Mouse (Mus musculus) megakaryocyte progenitor cell, adult 5-6 weeks (primary cell): ENCODE data around the gene Mif4gd. TPM values are rescaled to one million over a fixed set of nuclear protein-coding genes. Genes with fewer than 3 reads are reported as not detected.
A peak's percentile ranks its signal among the peaks of the same experiment; 100 is the strongest.
"Not testable (repeated sequence)": the region's sequence is repeated elsewhere in the genome, so short reads cannot be mapped to it uniquely, and the experiment has no call there.

ENCODE experiments used
- ATAC-seq: replicated peaks from 2 replicates; pipeline ENCODE4 v1.8.0; 2016; ENCODE audit warnings: mild to moderate bottlenecking, moderate TSS enrichment, inconsistent platforms; ENCODE audit not compliant: poor library complexity
- total RNA-seq, 2 experiments: library from RNA; stranded (forward) in 1 of 2; stranded (reverse) in 1 of 2; fragments of 157-497, 149-512 nt in 1 of 2; fragments of 200-1000 nt in 1 of 2; gene quantifications; 2 replicates each; pipeline versions ENCODE4 v1.2.3 to v1.2.4; 2015 to 2017

The Mif4gd gene
- total RNA-seq (2015) (20.4 and 27.4 TPM in 2 replicates), total RNA-seq (2017) (17.7 and 23.0 TPM in 2 replicates)

- ATAC-seq, result peak; percentile 87
These were observed at the start of gene Mif4gd for GRCm38 (mm10) chr11:115612410-115613137. Gene Mif4gd (minus strand): TSS chr11:115612969.

GRCm38 (mm10) chr11:115660376-115660775, 47.6 kb upstream of the Mif4gd start:
- no peak for ATAC-seq

GRCm38 (mm10) chr11:115658521-115658920, 45.8 kb upstream of the Mif4gd start:
- ATAC-seq, result peak; percentile 36

- no peak for ATAC-seq
These were observed 41.4 kb upstream of the Mif4gd start for GRCm38 (mm10) chr11:115654128-115654527.

DNA sequence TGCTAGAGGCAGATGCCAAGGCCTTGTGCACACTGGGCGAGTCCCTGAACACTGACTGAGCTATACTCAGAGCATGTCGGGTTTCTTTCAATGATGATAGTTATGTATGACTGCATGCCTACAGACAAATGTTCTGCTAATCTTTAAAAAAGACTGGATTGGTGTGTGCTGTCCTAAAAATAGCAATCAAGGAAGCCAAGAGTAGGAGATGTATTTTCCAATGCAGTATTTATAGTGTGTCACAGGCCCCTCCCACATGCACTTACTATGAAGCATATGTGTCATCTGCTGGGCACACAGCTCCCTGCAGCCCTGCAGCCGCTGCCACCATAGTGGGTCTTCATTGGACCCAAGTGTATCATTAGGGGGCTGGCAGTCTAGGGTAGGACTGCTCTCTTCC, 40.4 kb upstream of the Mif4gd start:
- ATAC-seq, result no peak

DNA sequence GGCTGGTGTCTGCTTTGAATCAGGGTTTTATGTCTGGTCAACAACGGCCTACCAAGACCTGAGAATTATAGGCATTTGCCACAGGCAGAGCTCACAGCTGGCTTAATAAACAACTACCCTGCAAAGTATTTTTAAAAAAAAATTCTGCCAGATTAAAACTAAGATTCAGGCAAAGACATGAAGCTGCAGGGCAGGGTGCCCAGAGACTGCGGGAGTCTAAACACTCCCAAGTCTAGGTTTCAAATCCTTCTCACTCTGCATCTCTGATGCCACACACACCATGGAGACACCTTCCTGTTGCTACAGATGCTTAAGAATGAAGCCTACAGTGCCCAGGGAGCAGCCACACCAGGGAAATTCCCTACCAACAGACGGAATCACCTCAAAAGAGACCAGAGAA, 38.9 kb upstream of the Mif4gd start:
- ATAC-seq, result no peak

- no peak for ATAC-seq
These were observed 36.9 kb upstream of the Mif4gd start for GRCm38 (mm10) chr11:115649706-115650105.

DNA sequence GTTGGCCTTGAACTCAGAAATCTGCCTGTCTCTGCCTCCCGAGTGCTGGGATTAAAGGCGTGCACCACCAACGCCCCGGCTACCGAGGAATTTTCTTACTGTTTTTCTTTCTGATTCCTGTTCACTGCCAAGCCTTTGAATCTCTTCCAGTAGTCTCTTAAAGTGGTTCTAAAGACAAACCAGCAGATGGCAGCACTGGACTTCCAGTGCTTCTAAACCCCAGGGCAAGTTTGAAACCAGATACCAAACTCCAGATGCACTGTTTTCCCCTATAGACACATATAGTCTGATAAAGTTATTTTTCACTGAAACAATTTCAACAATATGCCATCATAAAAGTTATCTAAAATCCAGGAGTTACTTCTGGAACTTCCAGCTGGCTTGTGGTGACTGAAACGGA, 34.7 kb upstream of the Mif4gd start:
- peak; percentile 69 for ATAC-seq

DNA sequence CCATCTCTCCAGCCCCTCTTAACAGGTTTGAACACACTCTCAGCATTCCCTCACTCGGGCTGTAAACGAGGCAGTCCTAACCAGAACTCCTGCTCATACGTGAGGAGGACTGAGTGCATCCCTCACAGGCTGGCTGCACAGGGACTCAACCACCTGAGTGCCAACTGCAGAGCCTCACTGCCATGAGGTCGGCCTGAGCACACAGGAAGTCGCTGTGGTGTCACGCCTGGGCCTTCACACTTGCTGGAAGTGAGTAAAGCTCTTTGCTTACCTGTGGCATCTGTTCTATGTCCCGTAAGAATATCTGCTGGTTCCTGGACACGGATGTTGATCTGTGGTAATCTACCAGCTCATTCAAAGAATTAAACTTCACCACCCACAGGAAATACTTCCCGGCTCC, 33.7 kb upstream of the Mif4gd start:
- no peak for ATAC-seq

- ATAC-seq, result not testable (repeated sequence)
These were observed 32.7 kb upstream of the Mif4gd start for GRCm38 (mm10) chr11:115645498-115645897.

- ATAC-seq, result no peak
These were observed 31.5 kb upstream of the Mif4gd start for GRCm38 (mm10) chr11:115644308-115644707.

DNA sequence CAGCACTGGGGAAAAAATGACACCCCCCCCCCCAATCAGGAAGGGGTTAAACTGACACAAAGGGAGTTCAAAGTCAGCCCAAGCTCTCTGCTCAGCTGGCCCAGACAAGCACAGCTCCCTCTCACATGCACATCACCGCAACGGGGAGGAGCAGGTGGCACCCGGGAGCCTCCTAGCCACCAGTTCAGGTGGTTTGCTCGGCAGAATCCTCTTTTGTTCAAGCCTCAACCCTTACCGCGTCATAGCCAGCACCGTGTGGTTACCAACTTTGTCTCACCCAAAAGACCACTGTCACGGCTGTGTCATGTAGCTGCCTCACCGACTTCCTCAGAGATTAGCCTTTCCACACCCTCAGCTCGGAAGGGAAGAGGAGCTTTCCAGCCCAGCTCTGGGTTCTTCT, 30.5 kb upstream of the Mif4gd start:
- 0 out of 2 replicates have a peak, but pooled peaks have one; percentile 15 for ATAC-seq

DNA sequence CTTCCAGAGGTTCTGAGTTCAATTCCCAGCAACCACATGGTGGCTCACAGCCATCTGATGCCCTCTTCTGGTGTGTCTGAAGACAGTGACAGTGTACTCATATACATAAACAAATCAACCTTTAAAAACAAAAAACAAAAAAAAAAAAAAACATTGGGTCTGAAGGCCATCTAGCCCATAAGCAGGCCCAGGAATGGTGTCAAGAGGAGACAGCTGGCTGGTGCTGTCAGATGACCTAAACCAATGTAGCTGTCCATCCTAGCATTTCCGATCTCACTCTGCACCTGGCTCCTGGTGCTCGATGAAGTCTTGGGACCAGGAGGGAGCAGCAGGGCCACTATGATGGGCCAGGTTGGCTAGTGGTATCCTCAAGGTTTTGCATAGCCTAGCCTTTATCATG, 29.9 kb upstream of the Mif4gd start:
- ATAC-seq, result no peak

DNA sequence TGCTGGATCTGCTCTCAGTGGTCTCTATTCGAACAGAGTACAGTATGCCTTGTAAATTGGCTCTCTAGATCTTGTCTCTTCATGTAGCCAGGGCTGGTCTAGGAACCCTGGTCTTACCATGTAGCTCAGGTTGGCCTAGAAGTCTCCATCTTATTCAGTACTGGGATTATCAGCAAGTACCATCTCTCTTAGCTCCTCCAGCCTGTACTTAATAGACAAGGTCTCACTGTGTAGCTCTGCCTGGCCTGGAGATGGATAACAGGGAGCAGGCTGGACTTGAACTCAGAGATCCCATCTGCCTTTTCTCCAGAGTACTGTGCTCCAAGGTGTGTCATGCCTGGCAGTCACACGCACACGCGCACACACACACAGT, 28.9 kb upstream of the Mif4gd start:
- 0 out of 2 replicates have a peak, but pooled peaks have one; percentile 2 for ATAC-seq

DNA sequence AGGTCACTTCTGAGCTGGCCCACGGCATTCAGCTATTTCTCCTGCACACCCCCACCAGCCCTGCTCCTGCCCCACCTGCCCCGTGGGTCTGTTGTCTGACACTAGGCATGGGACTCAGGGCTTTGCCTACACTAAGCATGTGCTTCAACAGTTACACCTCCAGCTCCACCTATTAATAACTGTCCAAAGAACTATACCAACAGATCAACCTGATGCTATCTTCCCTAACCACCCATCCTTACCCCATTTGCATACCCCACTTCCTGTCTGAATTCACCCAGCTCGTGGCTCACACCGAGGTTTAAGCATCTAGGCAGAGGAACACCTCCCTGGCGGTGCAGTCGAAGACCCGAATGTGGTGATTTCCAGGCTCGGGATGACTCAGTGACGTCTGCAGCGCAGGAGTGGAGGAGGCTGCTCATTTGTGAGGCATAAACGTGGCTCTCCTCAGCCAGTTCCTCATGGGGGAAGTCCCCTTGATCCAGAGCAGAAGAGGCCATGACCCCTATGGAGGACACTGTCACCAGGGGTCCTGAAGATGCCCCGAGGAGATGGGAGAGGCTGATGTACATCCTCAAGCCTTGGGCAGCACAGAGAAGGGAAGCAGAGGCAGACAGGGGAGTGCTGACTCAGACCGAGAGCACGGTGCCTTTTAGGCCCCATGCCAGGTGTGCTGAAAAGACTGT, 28.4 kb upstream of the Mif4gd start:
- peak; percentile 56 for ATAC-seq

GRCm38 (mm10) chr11:115640311-115640828, 27.6 kb upstream of the Mif4gd start:
- no peak for ATAC-seq

- ATAC-seq, result no peak
These were observed 26.8 kb upstream of the Mif4gd start for GRCm38 (mm10) chr11:115639540-115639939.

DNA sequence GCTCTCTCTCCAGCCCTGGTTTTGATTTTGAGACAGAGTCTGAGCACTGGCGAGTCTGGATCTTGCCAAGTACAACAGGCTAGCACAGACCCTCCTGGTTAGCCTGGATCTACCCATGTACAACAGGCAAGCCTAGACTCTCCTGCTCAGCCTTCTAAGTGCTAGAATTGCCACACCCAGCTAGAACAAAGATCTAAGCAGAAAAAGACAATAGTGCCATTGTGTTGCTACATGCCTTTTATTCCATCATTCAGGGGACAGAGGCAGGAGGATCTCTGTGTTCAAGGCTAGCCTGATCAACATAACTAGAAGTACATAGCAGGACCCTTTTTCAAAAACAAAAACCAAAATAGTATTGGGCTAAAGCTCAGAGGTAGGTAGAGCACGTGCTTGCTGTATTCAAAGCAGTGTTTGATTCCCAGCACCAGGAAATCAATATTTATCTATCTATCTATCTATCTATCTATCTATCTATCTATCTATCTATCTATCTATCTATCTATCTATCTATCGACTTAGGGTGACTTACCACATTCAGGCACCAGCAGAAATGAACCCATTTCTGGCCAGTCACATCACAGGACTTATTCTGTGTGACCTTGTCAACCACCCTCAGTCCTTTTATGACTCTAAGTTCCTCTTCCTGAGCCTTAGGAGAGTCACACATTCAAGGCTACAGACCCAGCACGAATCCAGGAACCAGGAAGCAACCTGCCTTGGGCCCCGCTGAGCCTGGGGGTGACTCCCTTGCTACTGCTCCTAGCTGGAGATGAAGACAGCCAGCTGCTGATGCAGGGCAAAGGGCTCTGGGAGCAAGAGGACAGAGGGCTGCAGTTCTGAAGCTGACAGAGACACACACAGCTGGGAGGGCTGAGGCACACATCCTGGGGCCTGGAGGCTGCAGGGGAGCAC, 26.0 kb upstream of the Mif4gd start:
- ATAC-seq, result peak; percentile 57

- ATAC-seq, result no peak
These were observed 24.2 kb upstream of the Mif4gd start for GRCm38 (mm10) chr11:115636960-115637359.

DNA sequence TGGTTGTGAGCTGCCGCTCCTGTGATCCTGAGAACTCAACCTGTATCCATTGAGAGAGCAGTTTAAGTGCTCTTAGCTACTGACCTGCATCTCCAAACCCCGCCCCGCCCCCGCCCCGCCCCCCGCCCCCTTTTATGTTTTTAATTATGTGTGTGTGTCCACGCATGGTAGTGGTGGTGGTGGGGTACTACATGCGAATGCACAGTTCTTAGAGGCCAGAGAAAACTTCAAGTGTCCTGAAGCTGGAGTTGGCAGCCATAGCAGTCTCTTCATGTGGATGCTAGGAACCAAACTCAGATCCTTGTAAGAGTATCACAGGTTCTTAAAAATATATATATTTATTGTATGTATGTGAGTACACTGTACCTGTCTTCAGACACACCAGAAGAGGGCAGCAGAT, 22.7 kb upstream of the Mif4gd start:
- no peak for ATAC-seq

GRCm38 (mm10) chr11:115635041-115635440, 22.3 kb upstream of the Mif4gd start:
- no peak for ATAC-seq
